Mouse (Mus musculus): ENCODE results near the gene Ncoa3. TPM values are rescaled to one million over a fixed set of nuclear protein-coding genes. Genes with fewer than 3 reads are reported as not detected.

Gene Ncoa3
- polyA plus RNA-seq, 1 experiment from 2014 or later, result 20.4 TPM

- no peak for DNase-seq (ENCODE audit: low spot score)
These were observed 79.5 kb downstream of the Ncoa3 start for GRCm38 (mm10) chr2:166071889-166072288.

GRCm38 (mm10) chr2:166073082-166073481, 80.6 kb downstream of the Ncoa3 start:
- DNase-seq (ENCODE audit: low spot score), result no peak

GRCm38 (mm10) chr2:166074322-166074721, 81.9 kb downstream of the Ncoa3 start:
- DNase-seq (ENCODE audit: low spot score), result no peak

GRCm38 (mm10) chr2:166077371-166077770, 84.9 kb downstream of the Ncoa3 start:
- no peak for DNase-seq (ENCODE audit: low spot score)

- no peak for DNase-seq (ENCODE audit: low spot score)
These were observed 86.8 kb downstream of the Ncoa3 start for GRCm38 (mm10) chr2:166079231-166079630.

GRCm38 (mm10) chr2:166079961-166080885, 87.8 kb downstream of the Ncoa3 start:
- DNase-seq (ENCODE audit: low spot score), result peak; percentile 31

- no peak for DNase-seq (ENCODE audit: low spot score)
These were observed 88.7 kb downstream of the Ncoa3 start for GRCm38 (mm10) chr2:166080967-166081750.

- peak; percentile 80 for DNase-seq (ENCODE audit: low spot score)
These were observed 89.8 kb downstream of the Ncoa3 start for GRCm38 (mm10) chr2:166082193-166082592.

GRCm38 (mm10) chr2:166082661-166083060, 90.2 kb downstream of the Ncoa3 start:
- no peak for DNase-seq (ENCODE audit: low spot score)

GRCm38 (mm10) chr2:166083542-166084031, 91.2 kb downstream of the Ncoa3 start:
- no peak for DNase-seq (ENCODE audit: low spot score)

- no peak for DNase-seq (ENCODE audit: low spot score)
These were observed 91.7 kb downstream of the Ncoa3 start for GRCm38 (mm10) chr2:166084111-166084510.

GRCm38 (mm10) chr2:166084964-166085363, 92.5 kb downstream of the Ncoa3 start:
- DNase-seq (ENCODE audit: low spot score), result peak; percentile 57

GRCm38 (mm10) chr2:166085780-166086179, 93.3 kb downstream of the Ncoa3 start:
- DNase-seq (ENCODE audit: low spot score), result no peak

- DNase-seq (ENCODE audit: low spot score), result no peak
These were observed 94.2 kb downstream of the Ncoa3 start for GRCm38 (mm10) chr2:166086457-166087233.

- no peak for DNase-seq (ENCODE audit: low spot score)
These were observed 96.6 kb downstream of the Ncoa3 start for GRCm38 (mm10) chr2:166088991-166089390.

- DNase-seq (ENCODE audit: low spot score), result no peak
These were observed 97.7 kb downstream of the Ncoa3 start for GRCm38 (mm10) chr2:166090131-166090581.

GRCm38 (mm10) chr2:166091599-166091998, 99.2 kb downstream of the Ncoa3 start:
- DNase-seq (ENCODE audit: low spot score), result no peak

GRCm38 (mm10) chr2:166092412-166092811, 100.0 kb downstream of the Ncoa3 start:
- DNase-seq (ENCODE audit: low spot score), result no peak

- no peak for DNase-seq (ENCODE audit: low spot score)
These were observed 103.9 kb downstream of the Ncoa3 start for GRCm38 (mm10) chr2:166096300-166096699.

GRCm38 (mm10) chr2:166096834-166097233, 104.4 kb downstream of the Ncoa3 start:
- no peak for DNase-seq (ENCODE audit: low spot score)
